Mouse (Mus musculus): Measurements from ENCODE around the gene Nat8f2.
"Not testable (repeated sequence)": the region's sequence is repeated elsewhere in the genome, so short reads cannot be mapped to it uniquely, and the experiment has no call there.

Nat8f2 gene

GRCm38 (mm10) chr6:85864900-85865639, 3.9 kb downstream of the Nat8f2 start:
- not testable (repeated sequence) for DNase-seq (ENCODE audit: low read depth, low spot score)

GRCm38 (mm10) chr6:85863840-85864239, 5.1 kb downstream of the Nat8f2 start:
- DNase-seq (ENCODE audit: low read depth, low spot score) = no peak

- no peak for DNase-seq (ENCODE audit: low read depth, low spot score)
These were observed 5.8 kb downstream of the Nat8f2 start for GRCm38 (mm10) chr6:85863136-85863535.

- DNase-seq (ENCODE audit: low read depth, low spot score) = no peak
These were observed 6.4 kb downstream of the Nat8f2 start for GRCm38 (mm10) chr6:85862565-85862964.

GRCm38 (mm10) chr6:85861247-85861646, 7.7 kb downstream of the Nat8f2 start:
- DNase-seq (ENCODE audit: low read depth, low spot score) = no peak

- DNase-seq (ENCODE audit: low read depth, low spot score) = no peak
These were observed 12.7 kb downstream of the Nat8f2 start for GRCm38 (mm10) chr6:85856194-85856678.

GRCm38 (mm10) chr6:85853481-85853880, 15.5 kb downstream of the Nat8f2 start:
- DNase-seq (ENCODE audit: low read depth, low spot score) = no peak

- no peak for DNase-seq (ENCODE audit: low read depth, low spot score)
These were observed 17.7 kb downstream of the Nat8f2 start for GRCm38 (mm10) chr6:85851062-85851773.

GRCm38 (mm10) chr6:85849240-85849639, 19.7 kb downstream of the Nat8f2 start:
- no peak for DNase-seq (ENCODE audit: low read depth, low spot score)

GRCm38 (mm10) chr6:85848140-85848539, 20.8 kb downstream of the Nat8f2 start:
- DNase-seq (ENCODE audit: low read depth, low spot score) = no peak

GRCm38 (mm10) chr6:85846921-85847320, 22.0 kb downstream of the Nat8f2 start:
- DNase-seq (ENCODE audit: low read depth, low spot score) = no peak

GRCm38 (mm10) chr6:85843677-85844458, 25.1 kb downstream of the Nat8f2 start:
- DNase-seq (ENCODE audit: low read depth, low spot score) = not testable (repeated sequence)

- DNase-seq (ENCODE audit: low read depth, low spot score) = no peak
These were observed 29.0 kb downstream of the Nat8f2 start for GRCm38 (mm10) chr6:85839982-85840381.

GRCm38 (mm10) chr6:85838674-85839073, 30.3 kb downstream of the Nat8f2 start:
- DNase-seq (ENCODE audit: low read depth, low spot score) = no peak

- peak; percentile 24 for DNase-seq (ENCODE audit: low read depth, low spot score)
These were observed 31.7 kb downstream of the Nat8f2 start for GRCm38 (mm10) chr6:85837307-85837706.

- not testable (repeated sequence) for DNase-seq (ENCODE audit: low read depth, low spot score)
These were observed 32.1 kb downstream of the Nat8f2 start for GRCm38 (mm10) chr6:85836827-85837226.

- DNase-seq (ENCODE audit: low read depth, low spot score) = not testable (repeated sequence)
These were observed 32.9 kb downstream of the Nat8f2 start for GRCm38 (mm10) chr6:85836098-85836497.

GRCm38 (mm10) chr6:85835104-85835503, 33.9 kb downstream of the Nat8f2 start:
- not testable (repeated sequence) for DNase-seq (ENCODE audit: low read depth, low spot score)

GRCm38 (mm10) chr6:85834504-85835100, 34.4 kb downstream of the Nat8f2 start:
- not testable (repeated sequence) for DNase-seq (ENCODE audit: low read depth, low spot score)

GRCm38 (mm10) chr6:85831796-85832321, 37.1 kb downstream of the Nat8f2 start, which contains the start of gene Nat8:
Gene Nat8, minus strand, starts transcription at chr6:85832082.
- no peak for DNase-seq (ENCODE audit: low read depth, low spot score)

GRCm38 (mm10) chr6:85829462-85829861, 39.5 kb downstream of the Nat8f2 start:
- no peak for DNase-seq (ENCODE audit: low read depth, low spot score)

All from CD4-positive helper T cell, adult 2 months (primary cell).